Mouse (Mus musculus) mature B cell (primary cell): ENCODE results near the gene Slc16a11.

Experiments
- in situ Hi-C: fragments of 300-500 bp; cut with MboI; formaldehyde crosslinking; loops from 2 replicates; pipeline ENCODE4 v1.14.3; 2019

Slc16a11 gene

GRCm38 (mm10) chr11:70225798-70226601 is 13.4 kb downstream of the Slc16a11 start:
- in situ Hi-C loops: no loop called here

- in situ Hi-C loops: no loop called here
Measured at GRCm38 (mm10) chr11:70226602-70226890, 14.0 kb downstream of the Slc16a11 start.

GRCm38 (mm10) chr11:70227126-70227525 is 14.6 kb downstream of the Slc16a11 start:
- in situ Hi-C loops: no loop called here

GRCm38 (mm10) chr11:70227661-70228245 is 15.2 kb downstream of the Slc16a11 start:
- in situ Hi-C loops: no loop called here

- in situ Hi-C loops: no loop called here
Measured at GRCm38 (mm10) chr11:70228828-70229227, 16.3 kb downstream of the Slc16a11 start.

DNA sequence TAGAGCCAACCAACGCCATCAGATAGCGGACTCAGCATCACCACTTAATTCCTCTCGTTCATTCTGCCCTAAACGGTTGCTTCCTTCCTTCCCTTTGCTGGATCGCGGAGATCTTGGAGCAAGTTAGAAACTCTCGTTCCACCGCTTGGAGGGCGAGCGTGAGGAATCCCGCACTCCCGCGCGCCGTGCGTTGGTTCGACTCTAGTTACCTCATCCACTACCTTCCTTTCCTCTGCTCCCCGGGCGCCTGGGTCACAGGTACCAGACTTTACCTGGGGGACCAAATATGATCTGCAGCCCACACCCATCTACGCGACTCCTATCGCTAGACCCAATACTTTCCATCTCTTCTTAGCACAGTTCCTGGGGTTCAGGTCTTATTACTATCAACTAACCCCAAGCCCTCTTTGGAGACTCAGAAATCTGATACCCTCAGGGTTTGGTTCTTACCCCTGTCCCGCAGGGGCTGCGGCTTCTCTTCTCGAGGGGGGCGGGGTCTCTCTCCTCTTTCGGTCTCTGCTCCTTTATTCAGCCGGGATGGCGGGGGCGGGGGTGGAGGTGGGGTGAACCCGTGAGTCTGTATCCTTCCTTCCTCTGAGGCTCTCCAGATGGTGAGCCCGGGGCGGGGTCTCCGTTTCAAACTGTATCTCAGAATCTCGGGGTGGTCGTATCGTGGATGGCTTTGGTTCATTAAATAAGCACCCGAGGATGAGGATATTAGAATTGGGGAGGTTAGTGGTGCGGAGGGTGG is 16.9 kb downstream of the Slc16a11 start, which contains the start of gene Bcl6b:
Gene Bcl6b, minus strand, starts transcription at position 539 of the 751 bp plus-strand sequence.
- in situ Hi-C loops: no loop called here

- in situ Hi-C loops: no loop called here
Measured at GRCm38 (mm10) chr11:70230239-70230727, 17.7 kb downstream of the Slc16a11 start.

GRCm38 (mm10) chr11:70232546-70232945 is 20.0 kb downstream of the Slc16a11 start:
- in situ Hi-C loops: no loop called here

DNA sequence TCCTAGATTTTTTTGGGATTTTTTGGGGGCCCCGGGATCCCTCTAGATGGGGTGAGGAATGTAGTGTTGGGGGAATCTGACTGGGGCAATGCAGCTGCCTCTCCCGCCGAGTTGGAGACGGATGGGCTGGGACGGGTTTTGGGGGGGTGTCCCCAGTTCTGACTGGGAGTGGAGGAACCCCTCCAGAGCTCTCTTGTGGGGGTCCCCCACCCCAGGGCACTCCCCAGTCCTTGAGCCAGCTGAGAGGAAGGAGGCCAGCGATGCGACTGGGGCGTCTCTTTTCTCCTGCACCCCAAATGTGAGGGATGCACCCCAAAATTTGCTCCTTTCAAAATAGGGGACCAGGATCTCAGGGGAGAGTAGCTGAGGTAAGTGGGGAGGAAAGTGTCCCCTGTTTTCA is 20.5 kb downstream of the Slc16a11 start:
- in situ Hi-C loops: no loop called here

- in situ Hi-C loops: no loop called here
Measured at GRCm38 (mm10) chr11:70234037-70234436, 21.5 kb downstream of the Slc16a11 start.

DNA sequence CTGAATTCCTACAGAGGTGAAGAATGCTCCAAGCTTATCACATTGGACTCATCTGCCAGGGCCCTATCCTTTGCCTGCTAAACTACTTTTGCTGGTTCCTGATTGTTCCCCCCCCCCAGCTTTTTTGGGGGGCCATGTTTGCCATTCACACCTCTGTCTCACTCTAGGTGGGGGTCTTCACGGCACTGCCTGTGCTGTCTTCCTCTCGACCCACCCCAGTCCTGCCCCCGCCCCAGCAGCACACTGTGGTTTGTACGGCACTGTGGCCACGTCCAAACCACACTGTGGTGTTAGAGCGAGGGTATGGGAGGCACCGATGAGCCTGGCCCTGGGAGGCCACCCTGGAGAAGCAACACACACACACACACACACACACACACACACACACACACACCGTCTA is 21.9 kb downstream of the Slc16a11 start:
- in situ Hi-C loops: no loop called here

DNA sequence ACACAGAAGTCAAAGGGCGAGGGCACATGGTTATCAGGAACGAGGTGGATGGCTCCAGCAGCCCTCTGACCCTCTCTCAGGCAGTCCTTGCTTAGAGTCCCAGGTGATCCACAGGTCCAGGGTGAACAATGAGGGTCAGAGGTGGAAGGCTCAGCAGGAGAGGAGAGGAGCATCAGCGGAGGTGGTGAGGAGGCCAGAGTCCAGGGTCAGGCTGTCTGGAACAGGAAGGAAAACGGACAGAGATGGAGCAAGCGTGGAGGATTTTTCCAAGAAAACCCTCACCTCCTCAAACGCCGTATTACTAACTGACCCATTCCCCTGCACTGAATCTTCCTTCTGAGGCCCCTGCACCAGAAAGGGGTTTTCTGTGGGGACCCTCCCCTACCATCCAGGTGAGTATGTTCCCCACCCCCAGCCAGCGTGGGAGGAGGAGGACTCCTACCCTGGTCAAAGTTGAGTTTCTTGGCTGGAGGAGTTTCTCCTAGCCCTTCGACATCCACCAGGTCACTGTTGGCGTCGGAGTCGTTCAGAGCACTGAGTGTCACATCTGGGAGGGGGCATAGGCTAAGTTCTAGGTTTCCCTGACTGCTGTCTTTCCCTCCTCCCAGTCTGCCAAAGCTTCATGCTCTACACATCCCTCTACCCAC is 22.8 kb downstream of the Slc16a11 start:
- in situ Hi-C loops: no loop called here

DNA sequence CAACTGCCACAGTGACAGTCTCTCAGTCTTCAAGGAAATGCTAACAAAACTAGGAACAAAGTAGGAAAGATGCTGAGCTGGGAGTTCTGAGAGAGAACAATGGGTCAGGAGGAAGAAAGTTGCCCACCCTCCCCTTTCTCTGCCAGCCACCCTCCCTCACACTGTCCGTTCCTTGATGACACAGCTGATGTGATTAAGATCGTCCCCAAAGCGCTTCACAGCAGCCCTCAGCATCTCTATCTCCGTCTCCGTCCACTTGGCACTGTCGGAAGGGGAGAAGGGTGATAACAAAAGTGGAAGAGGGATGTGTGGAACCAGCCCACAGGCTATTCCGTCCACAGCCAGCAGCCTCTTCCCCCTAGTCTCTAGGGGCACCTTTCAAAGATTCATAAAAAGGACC is 24.2 kb downstream of the Slc16a11 start:
- in situ Hi-C loops: no loop called here

- in situ Hi-C loops: no loop called here
Measured at GRCm38 (mm10) chr11:70237457-70238167, 25.1 kb downstream of the Slc16a11 start, which contains the start of gene 0610010K14Rik. Gene 0610010K14Rik (minus strand): TSS chr11:70237914.

DNA sequence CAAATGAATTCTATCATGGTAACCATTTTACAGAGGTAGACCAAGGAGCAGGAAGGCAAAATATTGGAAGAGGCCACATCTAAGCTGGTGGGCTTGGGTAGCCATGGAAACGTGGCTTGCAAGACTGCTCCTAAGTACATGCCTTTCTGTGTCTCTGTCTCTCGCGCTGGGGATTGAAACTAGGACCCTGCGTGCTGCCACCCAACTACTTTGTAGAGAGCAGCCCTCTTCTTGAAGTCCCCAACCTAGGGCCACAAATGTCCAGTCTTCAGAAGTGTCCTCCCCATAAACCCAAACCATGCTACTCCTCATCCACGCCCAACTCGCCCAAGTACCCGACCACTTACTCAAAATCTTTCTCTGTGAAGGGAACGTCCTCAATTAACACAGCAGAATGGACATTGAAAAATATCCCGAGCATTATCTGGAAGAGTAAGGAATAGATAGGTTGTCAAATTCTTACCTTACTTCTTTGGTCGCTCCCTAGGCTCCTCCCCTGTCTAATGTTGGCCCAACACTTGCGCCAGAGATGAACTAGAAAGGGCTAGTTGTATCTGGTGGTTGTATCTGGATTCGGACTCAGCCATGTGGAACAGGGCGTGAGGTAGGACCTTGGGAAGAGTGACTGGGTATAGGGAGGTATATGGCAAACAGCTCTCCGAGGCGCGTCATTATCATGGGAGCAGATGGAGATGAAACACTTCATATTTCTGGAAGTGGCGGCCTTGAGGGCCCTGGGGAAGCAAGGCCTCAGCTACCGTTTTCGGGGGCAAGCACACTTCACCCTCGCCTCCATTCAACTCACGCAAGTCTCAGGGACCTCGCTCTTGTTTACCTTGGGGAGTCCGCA is 26.3 kb downstream of the Slc16a11 start:
- in situ Hi-C loops: no loop called here

GRCm38 (mm10) chr11:70239541-70240279 is 27.2 kb downstream of the Slc16a11 start, which contains the start of the genes Gm21988 and Rnasek:
Gene Gm21988 (minus strand): TSS chr11:70239830.
Gene Rnasek (minus strand): TSS chr11:70239842.
- in situ Hi-C loops: no loop called here

GRCm38 (mm10) chr11:70242591-70242990 is 30.0 kb downstream of the Slc16a11 start:
- in situ Hi-C loops: no loop called here

GRCm38 (mm10) chr11:70247136-70247845 is 34.7 kb downstream of the Slc16a11 start:
- in situ Hi-C loops: no loop called here

DNA sequence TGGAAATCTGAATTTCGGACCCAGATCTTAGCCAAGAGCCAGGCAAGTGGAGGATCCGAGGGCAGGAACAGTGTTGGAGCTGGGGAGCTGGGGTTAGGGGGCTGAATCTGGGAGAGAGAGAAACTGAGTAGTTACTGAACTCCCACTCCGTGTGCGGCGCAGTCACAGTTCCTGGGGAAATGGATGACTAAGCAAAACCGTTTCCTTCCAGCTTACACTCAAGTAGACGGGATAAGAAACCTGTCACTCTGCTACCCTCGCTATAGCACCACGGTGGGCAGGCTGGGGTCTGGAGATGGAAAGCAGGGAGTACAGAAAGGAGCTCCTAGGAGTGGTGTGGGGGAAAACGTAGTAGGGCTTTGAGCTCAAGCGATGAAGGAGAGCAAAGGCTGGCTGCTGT is 37.6 kb downstream of the Slc16a11 start:
- in situ Hi-C loops: no loop called here
